Mouse (Mus musculus) left cerebral cortex, adult 18-20 months (tissue): Measurements from ENCODE around the gene Scd2. TPM values are rescaled to one million over a fixed set of nuclear protein-coding genes. Genes with fewer than 3 reads are reported as not detected.
"Not testable (repeated sequence)": the region's sequence is repeated elsewhere in the genome, so short reads cannot be mapped to it uniquely, and the experiment has no call there.

ENCODE experiments used
- DNase-seq, 2 experiments: peaks; one replicate each; pipeline ENCODE4 v3.0.0; 2021 to 2022; ENCODE audit warnings: low spot score in 2 of 2, mixed read lengths in 1 of 2
- total RNA-seq, 2 experiments: library from RNA; stranded (reverse); gene quantifications; 2 replicates each; pipeline ENCODE4 v1.2.3; 2021

Gene Scd2
- total RNA-seq, 2 experiments from 2014 or later = 581 to 588 TPM

DNA sequence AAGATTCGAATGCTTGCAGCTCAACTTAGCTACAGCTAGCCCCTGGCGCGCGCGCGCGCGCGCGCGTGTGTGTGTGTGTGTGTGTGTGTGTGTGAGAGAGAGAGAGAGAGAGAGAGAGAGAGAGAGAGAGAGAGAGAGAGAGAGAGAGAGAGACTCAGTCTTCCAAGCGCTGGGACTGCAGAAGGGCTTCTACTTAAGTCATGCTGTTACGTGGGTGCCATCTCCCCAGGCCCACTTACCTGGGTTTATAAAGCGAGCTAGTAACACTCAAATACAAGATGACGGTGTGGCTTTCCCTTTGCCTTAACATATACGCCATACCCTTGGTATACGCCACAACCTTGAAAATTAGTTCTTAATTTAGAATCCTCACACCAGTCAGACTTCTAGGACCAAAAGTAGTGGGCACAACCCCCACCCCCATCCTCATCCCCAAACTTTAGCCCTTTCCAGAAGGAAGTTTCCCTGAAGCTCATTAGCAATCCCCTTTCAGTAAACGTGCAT lies 25.9 kb upstream of the Scd2 start:
- DNase-seq = no peak

DNA sequence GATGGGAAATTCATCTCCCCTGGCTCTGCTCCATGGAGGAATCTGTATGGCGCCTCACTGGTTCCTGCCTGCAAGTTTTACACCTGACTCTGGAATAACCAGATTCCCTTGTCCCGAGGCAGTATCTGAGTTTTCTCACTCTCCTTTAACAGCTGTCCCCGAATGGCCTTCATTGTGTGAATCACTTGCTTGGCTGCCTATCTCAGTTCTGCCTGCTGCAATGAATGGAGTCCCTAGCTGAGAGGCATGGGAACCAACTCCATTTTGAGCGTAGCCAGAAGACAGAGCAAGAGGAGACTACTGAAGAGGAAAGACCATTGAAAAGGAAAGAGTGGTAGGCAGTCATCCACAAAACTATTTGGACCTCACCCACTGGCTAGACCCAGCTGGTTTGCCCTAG lies 19.8 kb upstream of the Scd2 start:
- DNase-seq = no peak

DNA sequence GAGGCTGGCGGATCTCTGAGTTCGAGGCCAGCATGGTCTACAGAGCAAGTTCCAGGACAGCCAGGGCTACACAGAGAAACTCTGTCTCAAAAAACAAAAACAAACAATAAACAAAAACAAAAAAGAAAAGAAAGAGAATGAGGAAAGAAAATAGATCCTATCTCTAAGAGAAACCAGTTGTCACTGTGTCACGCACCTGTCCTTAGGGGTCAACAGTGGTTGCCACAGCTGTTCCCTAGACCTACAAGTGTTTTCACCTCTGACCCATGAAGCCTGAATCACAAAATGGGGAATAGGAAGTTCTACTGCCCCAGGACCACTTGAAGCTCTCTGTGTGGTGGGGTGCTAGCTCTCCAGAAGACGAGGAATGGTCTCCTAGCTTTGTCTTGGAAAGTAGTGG lies 19.0 kb upstream of the Scd2 start:
- DNase-seq = no peak

DNA sequence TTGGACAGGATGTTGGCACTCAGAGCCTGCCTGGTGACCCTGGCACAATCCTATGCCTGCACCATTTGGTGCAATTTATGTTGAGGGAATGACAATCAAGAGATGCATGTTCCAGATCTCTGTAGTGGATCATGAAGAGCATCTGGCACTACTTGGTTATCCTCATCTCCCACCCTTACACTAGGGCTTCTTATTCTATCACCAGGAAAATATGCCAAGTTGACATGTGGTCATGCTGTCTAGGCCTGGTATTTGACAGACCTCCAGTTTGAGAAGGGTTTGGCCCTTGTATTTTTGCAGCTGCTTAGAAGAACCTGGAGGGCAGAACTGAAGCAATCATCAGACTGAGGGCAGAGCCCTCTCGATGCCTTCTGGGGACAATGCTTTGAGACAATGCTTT lies 18.1 kb upstream of the Scd2 start:
- DNase-seq = no peak

DNA sequence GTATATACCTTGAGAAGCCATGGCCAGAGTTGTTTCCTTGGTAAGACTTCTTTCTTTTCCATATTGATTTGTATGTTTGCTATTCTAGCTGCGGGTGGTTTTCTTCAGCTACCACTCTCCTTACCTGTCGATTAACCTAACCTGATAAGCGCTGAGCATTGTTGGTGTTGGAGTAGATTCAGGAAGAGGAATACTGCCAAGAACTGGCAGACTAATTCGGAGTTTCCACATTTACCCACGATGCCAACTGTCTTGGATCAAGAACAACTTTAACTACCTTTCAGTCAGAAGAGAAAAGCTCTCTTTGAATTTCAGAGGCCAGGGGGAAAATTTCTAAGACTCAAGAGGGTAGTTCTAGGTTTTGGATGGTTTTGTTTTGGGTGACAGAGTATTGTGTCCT lies 16.6 kb upstream of the Scd2 start:
- no peak for DNase-seq

DNA sequence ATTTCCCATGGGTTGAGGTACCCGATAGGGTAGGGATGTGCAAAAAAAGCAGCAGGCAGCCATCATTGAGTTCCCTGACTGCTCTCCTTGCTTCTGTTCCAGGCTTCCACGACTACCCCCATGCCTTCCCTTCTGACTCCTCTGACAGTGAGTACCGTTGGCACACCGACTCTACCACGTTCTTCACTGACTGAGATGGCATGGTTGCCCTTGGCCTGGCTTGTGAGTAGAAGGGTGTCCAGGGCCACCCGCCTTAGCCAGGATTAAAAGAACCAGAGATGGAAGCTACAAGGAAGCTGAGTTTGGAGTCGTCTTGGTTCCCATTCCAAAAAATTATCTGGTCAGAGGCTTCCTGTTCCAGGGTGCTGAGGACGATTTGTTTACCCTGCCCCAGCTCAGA lies 15.5 kb upstream of the Scd2 start:
- DNase-seq = no peak

DNA sequence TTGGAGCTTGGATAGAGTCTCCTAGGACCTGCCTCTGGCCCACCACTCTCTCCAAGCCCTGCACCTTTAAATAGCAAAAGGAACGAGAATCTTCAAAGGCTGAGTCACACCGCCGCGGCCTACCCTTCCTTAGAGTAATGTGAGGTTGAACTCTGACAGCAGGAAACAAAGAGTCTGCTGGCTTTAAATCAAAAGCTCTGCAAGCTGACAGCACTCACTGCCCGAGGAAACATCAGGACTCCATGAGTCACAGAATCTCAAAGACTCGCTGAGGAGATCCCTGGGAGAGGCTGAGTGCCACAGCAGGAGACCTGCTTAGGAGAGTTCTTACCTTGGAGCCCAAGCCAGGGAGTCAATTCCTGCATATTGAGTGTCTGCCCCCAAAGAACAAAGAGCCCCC lies 12.7 kb upstream of the Scd2 start:
- peak in 1 of 2 experiments; percentile 15 for DNase-seq

DNA sequence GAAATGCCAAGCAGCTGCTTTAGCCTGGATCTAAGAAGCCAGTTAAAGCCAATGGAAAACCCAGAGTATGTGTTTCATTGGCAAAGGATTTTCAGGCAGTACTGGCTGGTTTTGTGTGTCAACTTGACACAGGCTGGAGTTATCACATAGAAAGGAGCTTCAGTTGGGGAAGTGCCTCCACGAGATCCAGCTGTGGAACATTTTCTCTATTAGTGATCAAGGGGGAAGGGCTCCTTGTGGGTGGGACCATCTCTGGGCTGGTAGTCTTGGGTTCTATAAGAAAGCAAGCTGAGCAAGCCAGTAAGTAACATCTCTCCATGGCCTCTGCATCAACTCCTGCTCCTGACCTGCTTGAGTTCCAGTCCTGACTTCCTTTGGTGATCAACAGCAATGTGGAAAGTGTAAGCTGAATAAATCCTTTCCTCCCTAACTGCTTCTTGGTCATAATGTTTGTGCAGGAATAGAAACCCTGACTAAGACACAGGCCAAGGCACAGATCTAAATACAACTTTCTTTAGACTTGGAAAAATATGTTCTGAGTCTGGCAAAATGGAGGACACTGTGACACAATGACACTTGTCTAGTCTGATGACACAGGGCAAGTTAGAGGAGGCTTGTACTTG lies 11.5 kb upstream of the Scd2 start:
- not testable (repeated sequence) for DNase-seq

DNA sequence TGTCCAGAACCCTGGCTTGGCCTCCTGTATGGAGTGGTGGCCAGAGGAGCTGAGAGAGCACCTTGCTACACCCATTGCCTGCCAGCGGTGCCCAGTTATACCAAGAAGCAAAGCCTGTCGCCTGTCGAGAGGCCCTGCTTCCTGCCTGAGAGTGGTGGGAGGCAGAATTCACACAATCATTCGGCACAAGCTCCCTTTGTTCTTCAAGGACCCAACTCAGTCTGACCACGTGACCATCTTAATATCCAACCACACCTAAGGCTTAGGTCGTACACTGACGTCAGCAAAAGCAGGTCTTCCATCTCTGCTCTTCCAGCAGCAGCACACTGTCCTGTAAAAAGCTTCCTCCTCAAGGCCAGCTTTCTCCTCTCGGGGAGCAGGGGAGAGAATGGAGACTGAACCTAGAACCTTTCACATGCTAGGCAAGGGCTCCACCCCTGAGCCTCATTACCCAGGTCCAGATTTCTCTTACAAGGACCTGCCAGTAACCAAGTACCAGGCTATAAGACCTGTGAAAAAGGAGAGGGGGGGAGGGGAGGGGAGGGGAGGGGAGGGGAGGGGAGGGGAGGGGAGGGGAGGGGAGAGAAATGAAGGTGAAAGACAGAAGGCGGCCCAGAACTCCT lies 10.8 kb upstream of the Scd2 start:
- no peak for DNase-seq

DNA sequence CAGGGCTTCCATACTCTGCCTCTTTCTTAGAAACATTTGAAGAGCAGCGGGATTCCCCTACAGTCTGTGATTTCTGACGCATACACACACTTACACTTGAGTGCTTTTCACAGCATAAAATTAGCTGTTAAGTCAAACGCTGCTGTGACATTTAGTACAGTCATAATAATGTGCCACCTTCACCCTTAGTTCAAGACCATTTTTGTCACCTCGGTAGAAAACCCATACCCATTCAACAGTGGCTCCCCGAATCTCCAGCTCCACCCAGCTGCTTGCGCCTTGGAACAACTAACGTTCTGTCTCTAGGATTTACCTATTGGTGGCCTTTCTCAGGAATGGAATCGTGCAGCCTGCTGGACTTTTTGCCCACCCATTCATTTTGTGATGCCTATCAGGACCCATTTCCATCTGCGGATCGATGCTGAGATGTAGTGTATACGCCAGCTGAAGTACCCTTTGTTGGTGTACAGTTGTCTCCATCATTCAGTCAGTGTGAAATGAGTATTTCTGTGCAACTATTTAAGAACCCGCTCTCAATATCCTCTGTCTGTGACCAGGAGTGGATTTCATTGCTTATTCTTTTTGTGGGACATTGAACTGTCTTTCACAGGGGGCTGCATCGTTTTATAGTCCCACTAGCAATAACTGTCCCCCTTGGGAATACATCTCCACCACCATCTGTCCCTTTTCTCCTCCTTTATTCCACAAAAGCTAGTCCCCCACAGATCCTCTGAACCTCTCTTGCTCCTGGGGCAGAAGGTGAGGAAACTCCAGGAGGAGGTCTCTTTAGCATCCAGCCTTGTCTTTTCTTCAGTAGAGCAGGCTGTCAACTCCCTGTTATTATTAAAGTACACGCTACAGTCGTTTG lies 10.1 kb upstream of the Scd2 start:
- no peak for DNase-seq

DNA sequence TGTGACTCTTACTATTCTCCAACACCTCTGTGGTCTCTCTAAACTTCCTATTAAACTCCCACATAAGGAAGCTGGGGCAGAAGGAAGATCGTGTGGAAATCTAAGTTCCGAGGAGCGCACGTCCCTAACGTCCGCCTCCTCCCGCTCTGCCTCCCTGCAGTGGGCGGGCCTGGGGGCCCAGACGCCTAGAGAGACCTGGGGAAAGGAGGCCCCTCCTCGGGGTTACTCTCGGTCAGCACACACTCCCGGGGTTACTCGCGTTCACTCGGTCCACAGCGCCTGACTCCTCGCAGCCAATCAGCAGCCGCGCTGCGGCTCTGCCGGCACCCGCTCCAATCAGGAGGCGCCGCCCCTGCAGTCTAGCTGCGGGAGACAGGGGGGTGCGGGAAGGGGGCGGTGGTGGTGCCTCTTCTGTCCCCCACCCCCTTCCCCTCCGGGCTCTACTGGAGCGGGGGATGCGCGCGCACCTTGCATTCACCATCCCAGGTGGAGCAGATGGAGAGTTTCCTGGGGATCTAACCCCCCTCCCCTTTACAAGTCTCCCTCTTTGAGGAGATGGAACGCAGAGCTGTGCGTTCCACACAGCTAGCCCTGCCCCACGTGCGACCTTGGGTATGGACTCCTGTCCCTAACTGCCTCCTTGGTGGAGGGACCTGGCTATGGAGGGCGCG lies 9.3 kb upstream of the Scd2 start:
- DNase-seq = peak; percentile 85 to 93

DNA sequence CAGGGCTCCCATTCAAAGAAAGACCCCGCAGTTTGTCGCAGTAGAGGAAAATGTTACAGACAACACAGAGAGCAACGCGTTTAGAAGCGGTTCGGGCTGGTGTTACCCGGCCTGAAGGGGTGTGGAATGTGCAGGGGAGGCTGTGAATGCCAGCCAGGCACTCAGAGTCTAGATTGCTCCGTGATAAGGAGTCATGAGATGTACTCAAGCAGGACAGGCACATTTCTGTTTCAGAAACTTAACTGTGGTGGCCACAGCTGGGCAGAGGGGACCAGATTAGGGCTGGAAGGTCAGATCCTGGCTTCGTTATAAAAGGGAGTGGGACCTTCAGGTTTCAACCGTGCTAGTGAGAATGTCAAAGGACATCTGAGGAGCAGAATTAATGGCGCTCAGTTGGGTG lies 8.8 kb upstream of the Scd2 start:
- no peak for DNase-seq

DNA sequence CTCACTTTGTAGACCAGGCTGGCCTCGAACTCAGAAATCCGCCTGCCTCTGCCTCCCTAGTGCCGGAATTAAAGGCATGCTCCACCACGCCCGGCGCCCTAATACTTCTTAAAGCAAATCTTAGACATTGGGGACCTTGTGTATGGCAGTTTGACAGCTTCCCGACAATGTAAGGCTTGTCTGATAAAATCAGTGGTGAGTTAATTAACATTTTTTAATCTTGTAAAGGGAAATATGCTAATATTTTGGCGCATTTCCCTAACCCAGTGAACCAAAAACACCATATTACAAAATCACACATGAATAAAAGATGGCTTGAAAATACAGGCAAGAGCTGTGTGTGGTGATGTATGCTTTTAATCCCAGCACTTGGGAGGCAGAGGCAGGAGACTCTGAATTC lies 7.9 kb upstream of the Scd2 start:
- DNase-seq = no peak

DNA sequence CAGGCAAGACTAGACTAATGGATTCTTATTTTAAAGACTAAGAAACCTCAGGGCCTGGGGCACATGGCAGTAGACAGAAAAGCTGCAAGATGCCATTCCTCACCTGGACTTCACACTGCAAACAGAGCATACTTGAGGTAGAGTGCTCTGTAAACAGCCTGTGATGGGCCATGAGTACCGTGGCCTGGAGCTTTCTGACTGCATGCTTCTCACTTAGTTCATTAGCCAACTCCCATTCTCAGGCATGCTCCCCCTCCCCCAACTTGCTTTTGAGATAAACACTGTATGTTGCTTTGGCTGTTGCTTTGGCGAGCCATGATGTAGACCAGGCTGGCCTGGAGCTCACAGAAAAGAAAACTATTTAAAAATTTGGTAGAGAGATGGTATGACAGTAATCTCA lies 7.4 kb upstream of the Scd2 start:
- no peak for DNase-seq

DNA sequence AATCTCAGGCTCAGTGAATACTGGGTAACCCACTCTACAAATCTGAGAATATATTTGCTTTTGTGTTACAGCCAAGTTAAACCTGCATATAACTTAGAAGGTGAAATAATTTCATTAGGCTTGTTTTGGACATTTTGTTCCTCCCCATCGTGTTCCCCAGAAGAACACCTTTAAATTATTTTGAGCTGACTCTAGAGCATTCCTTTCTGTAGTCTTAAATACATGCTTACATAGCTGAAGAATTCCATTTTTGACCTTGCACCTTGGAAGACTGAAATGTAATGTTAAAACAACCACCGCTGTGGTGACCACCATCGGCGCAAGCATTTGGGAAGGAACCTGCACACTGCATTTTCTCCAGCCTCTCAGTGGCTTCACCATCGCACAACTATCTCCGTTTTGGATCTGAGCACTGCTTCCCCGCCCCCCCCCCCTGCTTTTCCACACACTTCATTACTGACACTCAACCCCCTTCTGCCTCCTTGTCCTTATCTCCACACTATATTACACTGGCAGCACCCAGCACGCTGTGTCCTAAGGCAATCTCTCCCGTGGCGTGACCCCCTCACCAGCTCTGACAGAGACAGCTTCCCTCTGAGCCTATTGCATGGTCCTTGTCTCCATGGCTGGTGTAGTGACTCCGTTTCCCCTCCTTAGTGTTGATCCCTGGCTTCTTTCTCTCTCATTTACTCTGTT lies 5.9 kb upstream of the Scd2 start:
- DNase-seq = no peak

DNA sequence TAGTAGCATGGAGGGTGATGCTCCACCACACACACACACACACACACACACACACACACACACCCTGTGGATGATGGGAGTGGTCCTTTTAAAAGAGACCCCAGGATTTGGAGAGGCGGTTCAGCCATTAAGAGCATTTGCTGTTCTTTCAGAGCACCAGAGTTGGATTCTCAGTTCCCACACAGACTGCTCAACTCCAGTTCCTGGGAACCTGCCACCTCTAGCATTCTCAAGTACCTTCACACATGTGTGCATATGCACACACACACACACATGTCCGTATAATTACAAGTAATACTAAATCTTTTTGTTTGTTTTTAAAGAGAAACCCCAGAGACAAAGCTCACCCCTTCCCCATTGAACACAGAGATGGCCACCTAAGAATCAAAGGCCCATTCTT lies 1.4 kb upstream of the Scd2 start:
- DNase-seq = no peak

DNA sequence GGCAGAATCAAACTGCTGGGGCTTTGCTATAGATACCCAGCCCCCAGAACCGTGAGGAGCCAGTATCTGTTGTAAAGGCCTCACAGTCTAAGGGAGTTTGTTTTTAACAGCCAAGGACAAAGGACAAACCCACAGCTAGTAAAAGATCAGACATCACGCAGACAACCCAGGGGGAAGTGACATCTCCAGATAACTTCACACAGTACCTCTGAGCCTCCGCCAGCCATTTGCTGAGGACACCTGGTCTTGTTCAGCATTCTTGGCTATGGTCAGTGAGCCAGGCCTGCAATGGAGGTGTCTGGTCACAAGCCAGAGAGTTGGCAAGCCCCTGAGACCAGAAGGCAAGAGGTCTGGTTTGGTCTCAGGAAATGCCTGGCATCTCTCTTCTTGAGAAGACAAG lies 991 bp upstream of the Scd2 start:
- DNase-seq = no peak

DNA sequence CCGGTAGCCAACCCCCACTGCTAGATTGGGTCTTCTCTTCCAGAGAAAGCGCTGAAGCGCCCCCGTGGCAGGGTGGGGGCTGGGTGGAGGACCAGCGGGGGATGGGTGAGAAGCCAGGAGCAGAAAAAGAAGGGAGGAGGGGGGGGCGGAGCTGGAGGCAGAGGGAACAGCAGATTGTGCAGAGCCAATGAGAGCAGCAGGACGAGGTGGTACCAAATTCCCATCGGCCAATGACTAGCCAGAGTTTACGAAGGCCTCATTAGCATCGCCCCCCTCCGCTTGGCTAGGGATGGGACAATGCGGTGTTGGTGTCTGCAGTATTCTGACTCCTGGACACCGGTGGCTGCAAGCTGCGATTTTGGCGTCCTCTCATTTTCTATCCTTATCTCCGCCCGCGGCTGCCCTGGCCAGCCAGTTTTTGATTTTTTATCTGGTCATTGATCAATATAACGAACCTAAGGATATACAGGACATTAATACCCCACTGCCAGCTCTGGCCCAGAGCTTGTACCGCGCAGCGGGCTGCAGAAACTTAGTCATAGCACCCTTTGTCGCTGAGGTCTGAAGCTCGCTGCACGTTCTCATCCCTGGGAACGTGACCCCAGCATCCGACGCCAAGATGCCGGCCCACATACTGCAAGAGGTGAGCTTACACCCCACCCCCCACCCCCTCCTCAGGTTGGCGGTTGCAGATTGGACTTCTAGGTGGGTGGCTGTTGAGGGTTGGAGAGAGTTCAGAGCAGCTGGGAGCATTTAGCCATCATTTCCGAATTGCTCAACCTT lies 486 bp downstream of the Scd2 start:
- peak; percentile 90 to 94 for DNase-seq

DNA sequence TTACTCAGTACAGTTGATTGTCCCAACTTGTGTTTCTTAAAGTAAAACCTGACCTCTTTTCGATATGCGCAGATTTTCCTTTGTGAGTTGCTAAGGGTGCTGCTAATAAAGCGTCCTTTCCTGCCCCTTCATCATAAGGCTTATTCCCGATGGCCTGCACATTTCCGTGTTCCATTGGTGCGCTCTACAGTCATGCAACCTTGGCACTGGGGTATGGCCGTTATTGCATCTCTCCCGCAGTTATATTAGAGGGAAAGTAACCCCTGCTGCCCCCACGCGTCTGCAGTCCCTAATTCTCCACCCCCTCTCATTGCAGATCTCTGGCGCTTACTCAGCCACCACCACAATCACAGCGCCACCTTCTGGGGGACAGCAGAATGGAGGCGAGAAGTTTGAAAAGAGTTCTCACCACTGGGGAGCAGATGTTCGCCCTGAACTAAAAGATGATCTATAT lies 1.1 kb downstream of the Scd2 start:
- DNase-seq = peak; percentile 90 to 94

DNA sequence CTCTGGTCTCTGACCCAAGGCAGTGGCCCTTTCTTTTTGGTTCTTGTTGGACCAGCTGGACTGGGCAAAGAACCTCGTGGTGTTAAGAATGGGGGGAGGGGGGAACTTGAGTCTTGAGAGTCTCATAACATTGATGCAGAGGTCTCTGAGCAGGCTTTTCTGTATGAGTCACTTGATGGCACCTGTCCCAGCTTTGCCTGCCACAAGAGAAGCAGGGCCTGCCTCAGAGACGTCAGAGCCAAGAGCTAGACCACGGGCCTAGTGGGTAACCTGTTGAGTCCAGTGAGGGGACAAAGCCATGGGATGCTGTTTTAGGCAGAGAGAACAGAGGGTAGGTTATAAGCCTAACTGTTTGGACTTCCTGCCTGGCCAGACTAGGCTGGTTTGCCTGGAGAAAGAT lies 1.8 kb downstream of the Scd2 start:
- DNase-seq = no peak
